Mouse (Mus musculus): ENCODE measurements around the gene Pkp4.

DNA sequence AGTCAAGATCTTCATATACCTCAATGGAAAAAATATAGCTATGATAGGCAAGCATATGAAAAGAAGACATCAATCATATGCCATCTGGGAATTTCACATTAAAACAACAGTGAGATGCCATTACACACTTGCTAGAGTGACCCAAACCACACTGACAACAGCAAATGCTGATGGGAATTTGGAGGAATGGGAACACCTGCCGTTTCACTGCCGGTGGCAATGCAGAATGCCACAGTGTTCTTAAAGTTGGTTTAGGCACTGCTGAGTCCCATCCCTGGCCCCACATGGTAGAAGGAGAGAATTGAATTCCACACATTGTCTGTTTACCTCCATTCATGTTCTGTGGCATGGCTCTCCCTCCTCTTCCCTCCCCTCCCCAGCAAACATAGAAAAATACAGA, 212.5 kb downstream of the Pkp4 start:
- no peak for TF ChIP-seq POLR2A (IDR thresholded peaks at IDR 0.05; ENCODE audit: borderline replicate concordance, extremely low read depth, insufficient read depth, insufficient read length, poor library complexity, severe bottlenecking)
- no peak for TF ChIP-seq CTCF (IDR thresholded peaks at IDR 0.05; ENCODE audit: borderline replicate concordance, extremely low read depth, insufficient read depth, insufficient read length)
